Mouse (Mus musculus) liver, adult 2 months (tissue): ENCODE results near the gene Ptprk. TPM values are rescaled to one million over a fixed set of nuclear protein-coding genes. Genes with fewer than 3 reads are reported as not detected.

Experiments
- DNase-seq: peaks from one replicate; pipeline ENCODE4 v3.0.0-alpha.2; 2011; ENCODE audit warnings: low read depth, low spot score; ENCODE audit errors: extremely low read depth
- H3K27ac ChIP-seq: fragments of 200-500 bp; replicated peaks from 2 replicates; pipeline ENCODE4 v1.5.1; 2012; ENCODE audit warnings: low read depth, mild to moderate bottlenecking, control low read depth, inconsistent platforms, low read length; ENCODE audit not compliant: insufficient read depth
- H3K27me3 ChIP-seq: fragments of 200-500 bp; 2 replicates; pipeline ENCODE4 v1.6.1; 2012; ENCODE audit warnings: mild to moderate bottlenecking, moderate library complexity, low read length, inconsistent platforms; ENCODE audit not compliant: control insufficient read depth, insufficient read depth
- H3K36me3 ChIP-seq: fragments of 200-500 bp; 2 replicates; pipeline ENCODE4 v1.6.1; 2012; ENCODE audit warnings: low read length, inconsistent platforms; ENCODE audit not compliant: control insufficient read depth, insufficient read depth
- H3K4me1 ChIP-seq: fragments of 200-500 bp; 2 replicates; pipeline ENCODE4 v1.6.1; 2011; ENCODE audit warnings: low read length; ENCODE audit not compliant: control insufficient read depth, insufficient read depth
- H3K4me3 ChIP-seq: fragments of 200-500 bp; 2 replicates; pipeline ENCODE4 v1.5.1; 2011; ENCODE audit warnings: low read depth, mild to moderate bottlenecking, control low read depth, low read length, moderate library complexity; ENCODE audit not compliant: insufficient read depth
- H3K79me2 ChIP-seq: fragments of 200-500 bp; 2 replicates; pipeline ENCODE4 v1.6.1; 2012; ENCODE audit warnings: inconsistent platforms, mild to moderate bottlenecking, low read length, moderate library complexity; ENCODE audit not compliant: control insufficient read depth, insufficient read depth
- H3K9ac ChIP-seq: fragments of 200-500 bp; 2 replicates; pipeline ENCODE4 v1.6.1; 2012; ENCODE audit warnings: low read depth, mild to moderate bottlenecking, control low read depth, inconsistent platforms, low read length
- CTCF ChIP-seq: fragments of 200-500 bp; IDR thresholded peaks from 2 replicates; pipeline ENCODE4 v1.5.1; 2011; ENCODE audit warnings: low read depth, low read length, control low read depth
- POLR2A ChIP-seq: fragments of 200-500 bp; IDR thresholded peaks from 2 replicates; pipeline ENCODE4 v1.6.1; 2011; ENCODE audit warnings: low read length, control low read depth; ENCODE audit not compliant: insufficient read depth; ENCODE audit errors: extremely low read depth
- WGBS: fragments of 180-500 bp; shearing (Covaris S2); methylation state at CpG from one replicate; pipeline ENCODE4 v1.1.7; 2018; 5-methylcytosine and 5-hydroxymethylcytosine counted together
- polyA plus RNA-seq: library from polyadenylated mRNA; depleted of rRNA; stranded (reverse); fragments of >200 nt; gene quantifications from 2 replicates; pipeline ENCODE4 v1.2.3, GENCODE M21; 2012; rRNA removed
- total RNA-seq: library from RNA; depleted of rRNA; stranded (reverse); fragments of >200 nt; gene quantifications from 2 replicates; pipeline ENCODE4 v1.2.3, GENCODE M21; 2014; rRNA removed

Ptprk gene
- 47.5 and 62.8 TPM in 2 replicates for total RNA-seq
- polyA plus RNA-seq = 20.5 and 23.2 TPM in 2 replicates

GRCm38 (mm10) chr10:28074653-28075451 lies at the start of gene Ptprk:
TSS of gene Ptprk (plus strand) at chr10:28074820.
- TF ChIP-seq POLR2A (peak; percentile 92), CTCF (no peak)

DNA sequence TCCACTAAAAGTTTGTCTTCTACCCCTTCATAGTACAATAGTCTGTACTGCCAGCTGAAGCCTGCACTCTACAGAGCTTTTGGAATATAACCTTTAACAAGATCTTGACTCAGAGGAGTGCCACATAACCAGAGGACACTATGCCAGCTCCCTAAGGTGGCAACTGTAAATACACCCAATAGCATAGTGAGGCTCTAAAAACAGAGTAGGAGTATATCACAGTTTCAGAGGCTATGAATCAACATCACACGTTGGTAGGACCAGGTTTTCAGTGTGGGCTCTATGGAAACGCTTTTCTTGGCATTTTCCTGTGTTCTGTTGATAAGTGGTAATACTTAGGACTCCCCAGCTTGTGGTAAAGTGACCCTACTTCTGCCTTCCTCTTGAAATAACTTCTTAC lies 46.8 kb upstream of the Ptprk start:
- Histone ChIP-seq H3K36me3 (no peaks in the 10 kb centered on the region), H3K27me3 (no peaks in the 10 kb centered on the region), H3K27ac (no peak overlapping the region), H3K4me1 (no peaks in the 10 kb centered on the region), H3K9ac (no peak overlapping the region), H3K4me3 (no peak overlapping the region), H3K79me2 (no peaks in the 10 kb centered on the region)
- DNase-seq = no peak
- TF ChIP-seq CTCF = no peak
- TF ChIP-seq POLR2A = no peak
- WGBS = 80% methylated on average over 2 of the region's 2 CpGs

More at GRCm38 (mm10) chr10:28074653-28075451, at the start of gene Ptprk:
- peak; percentile 84 for DNase-seq
- peaks cover 11% of the 10 kb centered on the region for H3K79me2 ChIP-seq
- under 1% methylated on average over 76 of the region's 77 CpGs for WGBS
- H3K27me3 ChIP-seq = no peaks in the 10 kb centered on the region
- no peaks in the 10 kb centered on the region for H3K36me3 ChIP-seq
- H3K4me3 ChIP-seq = peak within 1 kb of the TSS; percentile 91
- peaks cover 7% of the 10 kb centered on the region for H3K4me1 ChIP-seq
- peak within 1 kb of the TSS; percentile 96 for H3K9ac ChIP-seq
- H3K27ac ChIP-seq = peak within 1 kb of the TSS; percentile 94

DNA sequence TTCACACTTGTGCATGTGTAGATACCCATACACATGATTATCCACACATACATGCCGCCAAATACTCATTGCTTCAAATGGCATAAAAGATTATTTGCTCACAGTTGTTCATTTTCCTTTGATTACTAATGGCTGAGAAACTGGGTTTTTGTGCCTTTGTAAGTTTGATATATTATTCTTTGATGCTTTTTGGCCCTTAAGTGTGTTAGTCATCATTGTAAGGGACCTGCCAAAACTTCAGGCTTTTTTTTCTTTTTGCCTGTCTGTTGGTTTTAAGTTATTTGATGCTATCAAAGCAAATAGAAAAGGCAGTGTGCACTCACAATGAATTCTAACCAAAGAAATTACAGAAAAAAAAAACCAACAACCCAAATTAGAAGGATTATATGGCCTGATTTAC lies 38.2 kb upstream of the Ptprk start:
- TF ChIP-seq CTCF = no peak
- no peak for TF ChIP-seq POLR2A
- Histone ChIP-seq H3K4me3 (no peak overlapping the region), H3K4me1 (no peaks in the 10 kb centered on the region), H3K36me3 (no peaks in the 10 kb centered on the region), H3K79me2 (no peaks in the 10 kb centered on the region), H3K9ac (no peak overlapping the region), H3K27ac (no peak overlapping the region), H3K27me3 (no peaks in the 10 kb centered on the region)
- DNase-seq = no peak
- WGBS = 96% methylated on average over 1 of the region's 1 CpGs

- TF ChIP-seq CTCF (no peak), POLR2A (no peak)
- Histone ChIP-seq H3K27ac (no peak overlapping the region), H3K79me2 (no peaks in the 10 kb centered on the region), H3K27me3 (no peaks in the 10 kb centered on the region), H3K4me1 (no peaks in the 10 kb centered on the region), H3K9ac (no peak overlapping the region), H3K36me3 (no peaks in the 10 kb centered on the region), H3K4me3 (no peak overlapping the region)
- 95% methylated on average over 4 of the region's 4 CpGs for WGBS
- no peak for DNase-seq
Measured at GRCm38 (mm10) chr10:28054764-28055163, 19.9 kb upstream of the Ptprk start.

GRCm38 (mm10) chr10:28059222-28059621 lies 15.4 kb upstream of the Ptprk start:
- H3K27ac ChIP-seq = no peak overlapping the region
- no peak for TF ChIP-seq CTCF
- TF ChIP-seq POLR2A = no peak
- no peaks in the 10 kb centered on the region for H3K36me3 ChIP-seq
- no peaks in the 10 kb centered on the region for H3K79me2 ChIP-seq
- DNase-seq = no peak
- no peak overlapping the region for H3K4me3 ChIP-seq
- no peaks in the 10 kb centered on the region for H3K27me3 ChIP-seq
- 90% methylated on average over 1 of the region's 1 CpGs for WGBS
- no peak overlapping the region for H3K9ac ChIP-seq
- H3K4me1 ChIP-seq = no peaks in the 10 kb centered on the region

DNA sequence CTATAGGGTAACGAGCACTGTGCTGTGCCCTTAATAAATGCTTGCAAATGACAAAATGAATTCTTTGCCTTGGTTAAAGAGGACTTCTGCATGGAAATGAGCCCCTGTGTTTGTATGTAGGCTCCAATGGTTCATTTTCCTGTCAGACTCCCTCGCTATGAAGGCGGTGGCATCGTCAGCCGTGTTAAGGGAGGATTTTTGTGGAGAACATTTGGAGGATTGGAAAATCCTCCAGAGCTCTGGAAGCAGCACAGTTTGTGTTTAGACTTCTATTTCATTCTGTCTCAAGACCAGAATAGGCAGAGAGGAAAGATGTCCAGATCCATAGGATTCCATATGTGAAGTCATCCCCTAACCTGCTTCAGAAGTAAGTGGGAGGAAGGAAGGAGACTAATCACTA lies 6.6 kb upstream of the Ptprk start:
- no peaks in the 10 kb centered on the region for H3K4me1 ChIP-seq
- 96% methylated on average over 5 of the region's 5 CpGs for WGBS

More for the DNA sequence above, 6.6 kb upstream of the Ptprk start:
- TF ChIP-seq CTCF = no peak
- TF ChIP-seq POLR2A = no peak
- Histone ChIP-seq H3K79me2 (no peaks in the 10 kb centered on the region), H3K36me3 (no peaks in the 10 kb centered on the region), H3K9ac (no peak overlapping the region), H3K27ac (no peak overlapping the region), H3K4me3 (no peak overlapping the region), H3K27me3 (no peaks in the 10 kb centered on the region)
- no peak for DNase-seq
